Mouse (Mus musculus) bone marrow macrophage, adult 2 months (primary cell): ENCODE data around the gene Stab1. TPM values are rescaled to one million over a fixed set of nuclear protein-coding genes. Genes with fewer than 3 reads are reported as not detected.

Experiments
- H3K27ac ChIP-seq: 2 replicates; pipeline ENCODE4 v1.5.1; 2012; ENCODE audit warnings: low read depth, low read length; ENCODE audit not compliant: insufficient read depth
- H3K4me1 ChIP-seq: 2 replicates; pipeline ENCODE4 v1.6.1; 2012; ENCODE audit warnings: low read length; ENCODE audit not compliant: control insufficient read depth, insufficient read depth
- H3K4me3 ChIP-seq: 2 replicates; pipeline ENCODE4 v1.5.1; 2012; ENCODE audit warnings: mild to moderate bottlenecking, low read length, moderate library complexity; ENCODE audit not compliant: insufficient read depth
- CTCF ChIP-seq: IDR thresholded peaks from 2 replicates; pipeline ENCODE4 v1.5.1; 2012; ENCODE audit warnings: low read depth, mild to moderate bottlenecking, low read length, moderate library complexity
- POLR2A ChIP-seq: IDR thresholded peaks from 2 replicates; pipeline ENCODE4 v1.6.1; 2012; ENCODE audit warnings: mild to moderate bottlenecking, low read depth, low read length, borderline replicate concordance
- polyA plus RNA-seq: library from polyadenylated mRNA; stranded (reverse); fragments of >200 nt; gene quantifications from 2 replicates; pipeline ENCODE4 v1.2.4, GENCODE M21; 2012; ENCODE audit not compliant: missing spikeins, insufficient read depth, insufficient read length

Stab1 gene
- polyA plus RNA-seq, 1 experiment: 1,445 TPM

DNA sequence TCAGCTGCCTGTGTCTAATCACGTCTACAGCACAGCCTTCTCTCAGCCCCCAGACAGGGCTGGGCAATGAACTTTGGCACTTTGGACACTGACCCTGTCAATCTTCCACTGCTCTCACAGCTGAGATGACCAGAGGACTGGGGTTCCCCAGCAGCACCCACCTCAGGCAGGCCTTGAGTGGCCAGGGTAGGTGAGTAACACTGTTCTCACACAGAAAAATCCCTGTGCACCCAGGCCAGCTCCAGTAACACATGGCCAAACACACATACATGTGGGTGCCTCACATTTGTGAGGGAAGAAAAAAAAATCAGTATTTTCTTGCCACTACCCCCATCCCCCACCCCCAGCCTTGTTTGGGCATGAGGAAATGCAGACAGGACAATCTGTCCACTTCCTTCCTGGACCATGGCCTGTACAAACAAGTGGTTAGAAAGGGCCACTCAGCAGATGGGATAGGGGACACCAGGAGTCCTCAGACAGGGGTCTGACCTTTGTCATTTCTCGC lies 14.4 kb upstream of the Stab1 start:
- TF ChIP-seq POLR2A (no peak), CTCF (no peak)
- Histone ChIP-seq H3K4me3 (no peak overlapping the region), H3K4me1 (peaks cover 63% of the 10 kb centered on the region), H3K27ac (peak overlapping the region; percentile 93)

DNA sequence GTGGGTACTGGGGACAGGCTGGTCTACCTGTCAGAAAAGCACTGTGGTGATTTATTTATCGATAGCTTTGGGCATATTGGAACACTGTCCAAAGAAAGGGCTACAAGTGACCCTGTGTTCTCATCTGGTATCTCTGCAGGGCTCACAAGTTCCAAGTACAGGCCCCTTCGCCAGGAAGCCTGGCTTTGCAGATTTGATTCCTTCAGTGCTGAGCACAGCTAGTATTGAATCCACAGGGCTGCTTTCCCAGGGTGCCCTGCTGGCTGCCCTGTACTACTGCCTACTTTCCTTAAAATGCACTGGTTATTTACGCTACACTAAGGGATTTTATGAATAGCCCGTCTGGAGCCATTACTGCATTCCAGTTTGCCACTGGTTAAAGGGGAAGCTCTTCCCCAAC lies 13.1 kb upstream of the Stab1 start:
- H3K4me3 ChIP-seq: no peak overlapping the region
- H3K4me1 ChIP-seq: peaks cover 50% of the 10 kb centered on the region
- TF ChIP-seq CTCF: no peak
- no peak for TF ChIP-seq POLR2A
- peak overlapping the region; percentile 93 for H3K27ac ChIP-seq

DNA sequence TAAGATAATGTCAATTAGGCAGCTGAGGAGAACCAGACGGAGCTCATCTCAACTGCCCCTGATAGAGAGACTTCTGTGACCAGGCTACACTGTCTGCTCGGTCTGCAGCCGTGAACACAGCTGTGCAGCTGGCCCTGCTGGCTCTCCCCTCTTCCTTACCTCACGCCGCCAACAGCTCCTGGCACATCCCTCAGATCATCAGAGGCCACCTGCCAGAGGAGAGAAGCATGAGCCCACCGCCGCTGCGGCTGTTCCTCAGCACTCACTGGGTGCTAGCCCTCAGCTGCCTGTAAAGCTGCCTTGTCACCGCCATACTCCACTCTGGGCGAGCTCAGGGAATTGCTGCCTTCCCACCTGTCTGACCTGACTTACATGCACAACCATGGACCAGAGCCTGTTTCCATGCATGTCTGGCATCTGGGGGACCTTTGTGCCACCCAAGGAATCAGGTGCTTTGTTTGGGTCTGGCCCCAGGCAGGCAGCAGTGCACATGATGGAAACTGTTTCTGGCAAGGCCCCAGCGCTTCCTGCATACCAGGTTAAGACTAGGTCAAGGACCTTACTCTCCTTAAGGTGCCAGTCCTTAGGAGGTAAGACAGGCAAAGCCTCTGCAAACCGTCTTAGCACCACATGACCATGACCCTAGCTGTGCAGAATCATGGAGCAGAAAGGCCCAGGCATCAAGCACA lies 11.4 kb upstream of the Stab1 start:
- Histone ChIP-seq H3K4me3 (no peak overlapping the region), H3K27ac (no peak overlapping the region), H3K4me1 (peaks cover 39% of the 10 kb centered on the region)
- TF ChIP-seq CTCF: no peak
- no peak for TF ChIP-seq POLR2A

DNA sequence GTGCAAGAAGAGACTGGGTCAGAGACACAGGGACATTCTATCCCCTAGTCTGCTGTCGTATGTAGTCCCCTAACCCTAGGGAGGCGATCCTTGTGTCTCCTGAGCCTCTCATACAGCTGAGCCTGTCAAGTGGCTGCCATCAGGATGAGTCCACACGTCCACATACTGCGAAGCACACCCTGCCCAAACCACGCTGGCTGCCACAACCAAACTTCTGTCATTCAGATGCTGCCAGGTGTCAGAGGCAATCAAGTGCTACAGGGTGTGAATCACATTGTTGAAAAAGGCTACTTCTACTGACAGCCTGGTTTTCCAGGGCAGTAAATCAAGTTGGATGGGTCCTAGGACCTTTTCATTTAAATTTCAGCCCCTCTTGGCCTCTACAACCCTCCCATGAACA lies 9.3 kb upstream of the Stab1 start:
- Histone ChIP-seq H3K27ac (no peak overlapping the region), H3K4me1 (peaks cover 36% of the 10 kb centered on the region), H3K4me3 (no peak overlapping the region)
- TF ChIP-seq CTCF (no peak), POLR2A (no peak)

DNA sequence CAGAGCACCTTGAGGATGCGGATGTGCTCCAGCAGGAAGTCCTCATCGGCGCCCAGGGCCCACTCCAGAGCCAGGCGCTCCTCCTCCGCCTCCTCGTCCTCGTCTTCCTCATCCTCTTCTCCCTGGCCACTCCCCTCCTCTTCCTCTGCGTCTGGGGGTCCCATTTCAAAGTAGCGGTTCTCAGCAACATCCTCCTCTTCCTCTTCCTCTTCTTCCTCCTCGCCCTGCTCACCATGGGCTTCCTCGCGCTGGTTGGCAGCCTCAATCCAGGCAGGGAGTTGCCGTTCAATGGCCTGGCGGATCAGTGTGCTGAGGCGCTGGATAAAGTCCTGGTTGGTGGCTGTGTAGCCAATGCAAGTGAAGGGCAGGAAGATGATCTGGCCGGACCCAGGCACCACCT lies 8.8 kb upstream of the Stab1 start:
- TF ChIP-seq CTCF (no peak), POLR2A (no peak)
- no peak overlapping the region for H3K27ac ChIP-seq
- no peak overlapping the region for H3K4me3 ChIP-seq
- H3K4me1 ChIP-seq: peaks cover 36% of the 10 kb centered on the region

DNA sequence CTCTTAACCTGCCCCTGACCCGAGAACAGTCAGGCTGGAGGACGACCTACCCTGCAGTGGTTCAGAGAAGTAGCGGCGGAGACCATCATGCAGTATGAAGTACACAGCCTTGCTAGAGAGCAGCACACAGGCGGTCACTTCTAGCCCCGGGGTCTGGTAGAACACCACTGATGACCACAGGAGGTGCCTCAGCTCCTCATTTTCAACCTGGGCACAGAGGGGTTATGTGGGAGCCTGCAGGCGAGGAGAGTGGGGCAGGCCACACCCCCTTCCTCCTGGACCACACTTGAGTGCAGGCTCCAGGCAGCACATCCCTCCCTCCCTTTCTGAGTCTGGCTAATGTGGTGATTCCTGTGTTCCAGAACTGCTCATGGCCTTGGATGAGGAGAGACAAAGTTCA lies 5.1 kb upstream of the Stab1 start:
- H3K4me3 ChIP-seq: no peak overlapping the region
- TF ChIP-seq POLR2A (no peak), CTCF (no peak)
- H3K27ac ChIP-seq: peak overlapping the region; percentile 67
- H3K4me1 ChIP-seq: peaks cover 57% of the 10 kb centered on the region

DNA sequence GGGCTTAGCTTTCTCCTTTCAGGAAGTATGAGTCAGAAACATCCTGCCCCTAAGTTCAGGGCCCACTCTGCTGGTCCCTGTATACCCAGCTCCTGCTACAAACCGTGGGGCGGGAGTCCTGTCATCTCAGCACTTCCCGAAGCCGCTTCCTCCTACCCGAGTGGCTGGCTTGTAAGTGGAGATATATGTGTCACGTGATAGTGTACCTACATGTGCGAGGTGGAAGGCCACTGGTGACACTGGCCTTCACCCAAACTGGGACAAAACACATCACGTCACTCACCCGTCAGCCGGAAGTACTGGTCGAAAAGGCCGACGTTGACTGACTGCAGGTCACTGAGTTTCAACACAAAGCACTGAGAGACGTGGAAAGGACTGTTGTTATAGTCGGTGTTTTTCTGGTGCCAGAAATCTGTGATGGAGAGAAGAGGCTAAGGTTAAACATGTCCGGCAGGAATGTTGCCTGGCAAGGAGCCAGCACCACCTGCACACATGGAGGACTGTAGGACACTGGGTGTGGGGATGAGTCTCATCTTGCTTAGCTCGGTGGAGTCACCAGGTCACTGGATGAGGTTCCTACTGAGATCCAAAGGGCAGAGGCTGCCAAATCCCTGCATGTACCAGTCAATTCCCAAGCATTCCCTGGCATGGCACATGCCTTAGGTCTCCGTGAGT lies 4.5 kb upstream of the Stab1 start:
- H3K4me3 ChIP-seq: no peak overlapping the region
- H3K27ac ChIP-seq: peak overlapping the region; percentile 67
- peaks cover 62% of the 10 kb centered on the region for H3K4me1 ChIP-seq
- TF ChIP-seq CTCF (no peak), POLR2A (no peak)

DNA sequence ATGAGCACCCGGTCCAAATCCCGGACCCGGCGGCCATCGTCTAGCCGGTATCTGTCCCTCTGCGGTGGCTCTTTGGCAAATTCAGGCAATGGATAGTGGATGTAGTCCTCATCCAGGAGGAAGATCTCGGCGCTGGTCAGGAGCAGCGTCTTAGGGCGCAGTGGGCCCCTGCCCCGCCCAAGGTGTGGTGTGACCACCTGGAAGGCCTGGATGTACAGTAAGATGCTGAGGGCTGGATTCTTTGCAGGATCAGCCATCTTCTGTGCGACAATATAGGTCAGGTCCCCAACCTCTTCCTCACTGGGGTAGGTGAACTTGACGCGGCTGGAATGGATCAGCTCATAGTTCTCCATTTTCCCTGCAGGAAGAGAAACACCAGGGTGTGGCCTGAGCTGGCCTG lies 3.4 kb upstream of the Stab1 start:
- H3K4me3 ChIP-seq: no peak overlapping the region
- peak overlapping the region; percentile 67 for H3K27ac ChIP-seq
- peaks cover 73% of the 10 kb centered on the region for H3K4me1 ChIP-seq

DNA sequence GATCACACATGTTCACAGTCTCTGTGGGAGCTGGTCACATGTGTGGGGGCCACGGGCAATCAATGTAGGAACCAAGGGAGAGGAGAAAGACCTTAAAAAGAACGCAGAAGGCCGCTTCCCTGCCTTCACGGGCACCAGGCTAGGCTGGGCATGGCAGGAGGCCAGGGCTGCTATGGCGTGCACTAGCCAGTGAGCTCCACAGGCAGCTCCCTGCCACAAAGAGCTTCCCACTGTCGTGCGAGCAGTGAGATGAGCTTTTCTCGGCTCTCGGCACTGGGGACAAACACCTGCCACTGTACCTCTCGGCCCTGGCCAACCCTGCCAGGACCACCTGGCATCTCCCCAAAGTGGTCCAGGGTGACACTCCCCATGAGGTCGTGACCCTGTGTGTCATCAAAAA lies 2.9 kb upstream of the Stab1 start:
- TF ChIP-seq CTCF: no peak
- no peak for TF ChIP-seq POLR2A
- H3K4me1 ChIP-seq: peaks cover 78% of the 10 kb centered on the region
- 0 out of 2 replicates have a peak overlapping the region, but pooled peaks have one; percentile 6 for H3K27ac ChIP-seq
- H3K4me3 ChIP-seq: no peak overlapping the region

More for the DNA sequence above, 3.4 kb upstream of the Stab1 start:
- TF ChIP-seq CTCF (no peak), POLR2A (no peak)

DNA sequence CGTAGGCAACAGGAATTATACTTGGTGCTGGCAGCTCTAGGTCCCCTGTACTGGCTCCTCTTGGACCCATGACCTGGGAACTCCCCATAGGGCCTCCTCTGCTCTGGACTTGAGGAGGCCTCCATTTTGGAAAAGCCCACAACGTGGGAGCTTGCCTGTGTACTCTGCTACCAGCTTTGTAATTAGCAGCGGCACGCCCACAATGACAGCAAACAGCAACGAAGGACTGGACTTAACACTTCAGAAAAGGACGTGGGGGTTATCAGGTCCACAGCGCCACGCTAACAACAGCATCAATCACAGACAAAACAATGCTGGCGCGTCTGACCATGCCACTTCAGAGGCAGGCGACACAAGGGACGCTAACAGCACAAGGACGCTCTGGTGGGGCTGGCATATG lies 2.5 kb upstream of the Stab1 start:
- no peak overlapping the region for H3K27ac ChIP-seq
- no peak overlapping the region for H3K4me3 ChIP-seq
- peaks cover 75% of the 10 kb centered on the region for H3K4me1 ChIP-seq
- TF ChIP-seq CTCF (no peak), POLR2A (no peak)

DNA sequence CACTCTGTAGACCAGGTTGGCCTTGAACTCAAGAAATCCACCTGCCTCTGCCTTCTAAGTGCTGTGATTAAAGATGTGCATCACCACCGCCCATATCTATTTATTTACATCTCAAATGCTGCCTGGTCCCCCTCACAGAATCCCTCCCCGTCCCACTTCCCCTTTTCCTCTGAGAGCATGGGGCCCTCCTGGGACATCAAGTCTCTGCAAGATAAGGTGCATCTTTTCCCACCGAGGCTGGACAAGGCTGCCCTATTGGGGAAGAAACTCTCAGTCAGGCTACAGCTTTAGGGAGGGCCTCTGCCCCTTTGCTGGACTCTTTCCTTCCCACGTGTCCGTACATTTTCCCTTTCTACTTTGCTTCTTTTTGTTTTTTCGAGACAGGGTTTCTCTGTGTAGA lies 1.1 kb upstream of the Stab1 start:
- TF ChIP-seq CTCF: no peak
- TF ChIP-seq POLR2A: no peak
- Histone ChIP-seq H3K27ac (peak overlapping the region; percentile 96; the same call in 1 of the 2 replicates), H3K4me3 (no peak overlapping the region), H3K4me1 (peaks cover 86% of the 10 kb centered on the region)
